Mouse (Mus musculus): ENCODE measurements around the gene Smad6. TPM values are rescaled to one million over a fixed set of nuclear protein-coding genes. Genes with fewer than 3 reads are reported as not detected.
A peak's percentile ranks its signal among the peaks of the same experiment; 100 is the strongest.

The Smad6 gene
- total RNA-seq (2021) = 1 to 10 TPM; 1.7 to 3.6 TPM

- intact Hi-C loops (cut with DNase I) = loop anchor here (2.0 to 5.0 kb wide), 2 partner anchors 65 kb away; no protein-coding TSS in a partner anchor
- peak; percentile 35 to 62 for DNase-seq (ENCODE audit: low spot score in 2 of 2)
Observed at GRCm38 (mm10) chr9:64021853-64022561, at the start of gene Smad6. Gene Smad6 (minus strand): TSS chr9:64022059.

GRCm38 (mm10) chr9:64070674-64071073 is 48.8 kb upstream of the Smad6 start:
- intact Hi-C loops (cut with DNase I) = no loop called here

GRCm38 (mm10) chr9:64069131-64069530 is 47.3 kb upstream of the Smad6 start:
- intact Hi-C loops (cut with DNase I) = no loop called here
- DNase-seq (ENCODE audit: low spot score in 2 of 2) = no peak

More at GRCm38 (mm10) chr9:64070674-64071073, 48.8 kb upstream of the Smad6 start:
- no peak for DNase-seq (ENCODE audit: low spot score in 2 of 2)

- intact Hi-C loops (cut with DNase I) = no loop called here
- DNase-seq (ENCODE audit: low spot score in 2 of 2) = no peak
Observed at GRCm38 (mm10) chr9:64068571-64068970, 46.7 kb upstream of the Smad6 start.

GRCm38 (mm10) chr9:64067787-64068186 is 45.9 kb upstream of the Smad6 start:
- intact Hi-C loops (cut with DNase I) = no loop called here
- no peak for DNase-seq (ENCODE audit: low spot score in 2 of 2)

- intact Hi-C loops (cut with DNase I) = no loop called here
- no peak for DNase-seq (ENCODE audit: low spot score in 2 of 2)
Observed at GRCm38 (mm10) chr9:64060033-64060539, 38.2 kb upstream of the Smad6 start.

- intact Hi-C loops (cut with DNase I) = no loop called here
- no peak for DNase-seq (ENCODE audit: low spot score in 2 of 2)
Observed at GRCm38 (mm10) chr9:64057903-64058650, 36.2 kb upstream of the Smad6 start.

- no peak for DNase-seq (ENCODE audit: low spot score in 2 of 2)
- intact Hi-C loops (cut with DNase I) = no loop called here
Observed at GRCm38 (mm10) chr9:64055162-64055561, 33.3 kb upstream of the Smad6 start.

GRCm38 (mm10) chr9:64053786-64054185 is 31.9 kb upstream of the Smad6 start:
- intact Hi-C loops (cut with DNase I) = no loop called here
- DNase-seq (ENCODE audit: low spot score in 2 of 2) = no peak

- no peak for DNase-seq (ENCODE audit: low spot score in 2 of 2)
Observed at GRCm38 (mm10) chr9:64051241-64051640, 29.4 kb upstream of the Smad6 start.

GRCm38 (mm10) chr9:64050513-64051065 is 28.7 kb upstream of the Smad6 start:
- DNase-seq (ENCODE audit: low spot score in 2 of 2) = no peak
- intact Hi-C loops (cut with DNase I) = no loop called here

More at GRCm38 (mm10) chr9:64051241-64051640, 29.4 kb upstream of the Smad6 start:
- intact Hi-C loops (cut with DNase I) = no loop called here

GRCm38 (mm10) chr9:64049471-64050380 is 27.9 kb upstream of the Smad6 start:
- intact Hi-C loops (cut with DNase I) = no loop called here
- peak in 1 of 2 experiments; percentile 26 for DNase-seq (ENCODE audit: low spot score in 2 of 2)

- intact Hi-C loops (cut with DNase I) = no loop called here
- no peak for DNase-seq (ENCODE audit: low spot score in 2 of 2)
Observed at GRCm38 (mm10) chr9:64045117-64045890, 23.4 kb upstream of the Smad6 start.

GRCm38 (mm10) chr9:64044343-64044742 is 22.5 kb upstream of the Smad6 start:
- intact Hi-C loops (cut with DNase I) = no loop called here

GRCm38 (mm10) chr9:64042911-64043310 is 21.1 kb upstream of the Smad6 start:
- DNase-seq (ENCODE audit: low spot score in 2 of 2) = no peak

More at GRCm38 (mm10) chr9:64044343-64044742, 22.5 kb upstream of the Smad6 start:
- no peak for DNase-seq (ENCODE audit: low spot score in 2 of 2)

GRCm38 (mm10) chr9:64042216-64042615 is 20.4 kb upstream of the Smad6 start:
- no peak for DNase-seq (ENCODE audit: low spot score in 2 of 2)

More at GRCm38 (mm10) chr9:64042911-64043310, 21.1 kb upstream of the Smad6 start:
- intact Hi-C loops (cut with DNase I) = no loop called here

GRCm38 (mm10) chr9:64029908-64030631 is 8.2 kb upstream of the Smad6 start:
- intact Hi-C loops (cut with DNase I) = no loop called here
- no peak for DNase-seq (ENCODE audit: low spot score in 2 of 2)

More at GRCm38 (mm10) chr9:64042216-64042615, 20.4 kb upstream of the Smad6 start:
- intact Hi-C loops (cut with DNase I) = no loop called here

- intact Hi-C loops (cut with DNase I) = no loop called here
- DNase-seq (ENCODE audit: low spot score in 2 of 2) = no peak
Observed at GRCm38 (mm10) chr9:64025565-64025964, 3.7 kb upstream of the Smad6 start.

Data from left cerebral cortex, postnatal 36 days (tissue).